Mouse (Mus musculus): ENCODE data around the gene 4933406M09Rik. TPM values are rescaled to one million over a fixed set of nuclear protein-coding genes. Genes with fewer than 3 reads are reported as not detected.

The 4933406M09Rik gene
- total and polyA plus RNA-seq, 3 experiments, result not detected

- Histone ChIP-seq H3K4me1 (ENCODE audit: control insufficient read depth in 1 of 2, insufficient read depth in 2 of 2, low read length in 2 of 2) (peaks cover 24% of the 10 kb centered on the region in 2 experiments), H3K27me3 (ENCODE audit: control insufficient read depth in 1 of 2, insufficient read depth in 2 of 2, low read length in 2 of 2) (no peaks in the 10 kb centered on the region), H3K36me3 (ENCODE audit: control insufficient read depth in 1 of 2, insufficient read depth in 2 of 2, low read length in 2 of 2) (peaks cover 0 to 24% of the 10 kb centered on the region in 2 experiments; a peak in 2 of 4 replicates), H3K9me3 (replicated peaks; ENCODE audit: insufficient read depth, low read length) (no peaks in the 10 kb centered on the region), H3K79me2 (ENCODE audit: control insufficient read depth, insufficient read depth, low read length, poor library complexity) (no peaks in the 10 kb centered on the region), H3K27ac (ENCODE audit: control insufficient read depth, low read depth, low read length) (no peak overlapping the region), H3K9ac (ENCODE audit: control insufficient read depth, low read depth, low read length, poor library complexity, severe bottlenecking) (no peak overlapping the region), H3K4me3 (ENCODE audit: control insufficient read depth in 1 of 2, insufficient read depth in 1 of 2, low read depth in 2 of 2, low read length in 2 of 2) (no peak overlapping the region)
- TF ChIP-seq MYC (IDR thresholded peaks at IDR 0.05; ENCODE audit: low read depth, low read length), result no peak
- no peak for TF ChIP-seq NELFE (IDR thresholded peaks at IDR 0.05; ENCODE audit: low read depth, low read length)
- TF ChIP-seq POLR2AphosphoS2 (IDR thresholded peaks at IDR 0.05; ENCODE audit: low read length), result no peak
- no peak for TF ChIP-seq ETS1 (IDR thresholded peaks at IDR 0.05; ENCODE audit: low read depth, low read length)
- TF ChIP-seq MAZ (IDR thresholded peaks at IDR 0.05; ENCODE audit: low read depth, low read length), result no peak
- no peak for TF ChIP-seq CHD1 (IDR thresholded peaks at IDR 0.05; ENCODE audit: low read depth, low read length)
- TF ChIP-seq TAL1 (IDR thresholded peaks at IDR 0.05; ENCODE audit: low read length), result no peak
- no peak for TF ChIP-seq POLR2A (IDR thresholded peaks at IDR 0.05; ENCODE audit: control insufficient read depth in 1 of 2, insufficient read depth in 1 of 2, low read depth in 1 of 2, low read length in 2 of 2, poor library complexity in 1 of 2)
- DNase-seq (ENCODE audit: low read depth, low spot score), result no peak
These were observed 54.7 kb downstream of the 4933406M09Rik start for GRCm38 (mm10) chr1:134440437-134440836.

Other genes starting within 250 kb of the 4933406M09Rik start
- gene Chil1, start 203.8 kb upstream of the 4933406M09Rik start, total RNA-seq (2012; rRNA removed), result not detected in 2 replicates
- gene Chil1, start 203.8 kb upstream of the 4933406M09Rik start, polyA plus RNA-seq (2012; ENCODE audit: insufficient read depth in 1 of 2, insufficient read length in 2 of 2, low read depth in 1 of 2, low replicate concordance in 2 of 2, missing spikeins in 1 of 2), result not detected
- not detected in 2 replicates for gene Mybph, start 192.5 kb upstream of the 4933406M09Rik start, total RNA-seq (2012; rRNA removed)
- gene Mybph, start 192.5 kb upstream of the 4933406M09Rik start, polyA plus RNA-seq (2012; ENCODE audit: insufficient read depth in 1 of 2, insufficient read length in 2 of 2, low read depth in 1 of 2, low replicate concordance in 2 of 2, missing spikeins in 1 of 2), result not detected
- gene Adora1, start 150.5 kb upstream of the 4933406M09Rik start, total RNA-seq (2012; rRNA removed), result 0.03 TPM in 1 of 2 replicates, not detected in the other
- not detected for gene Adora1, start 150.5 kb upstream of the 4933406M09Rik start, polyA plus RNA-seq (2012; ENCODE audit: insufficient read depth in 1 of 2, insufficient read length in 2 of 2, low read depth in 1 of 2, low replicate concordance in 2 of 2, missing spikeins in 1 of 2)
- gene Myog, start 96.0 kb upstream of the 4933406M09Rik start, total RNA-seq (2012; rRNA removed), result not detected in 2 replicates
- gene Myog, start 96.0 kb upstream of the 4933406M09Rik start, polyA plus RNA-seq (2012; ENCODE audit: insufficient read depth in 1 of 2, insufficient read length in 2 of 2, low read depth in 1 of 2, low replicate concordance in 2 of 2, missing spikeins in 1 of 2), result not detected
- gene Ppfia4, start 53.0 kb upstream of the 4933406M09Rik start, total RNA-seq (2012; rRNA removed), result not detected in 2 replicates
- under 1 TPM in 1 of 2 experiments, not detected in 1; 0.11 TPM for gene Ppfia4, start 53.0 kb upstream of the 4933406M09Rik start, polyA plus RNA-seq (2012; ENCODE audit: insufficient read depth in 1 of 2, insufficient read length in 2 of 2, low read depth in 1 of 2, low replicate concordance in 2 of 2, missing spikeins in 1 of 2)
- 54.2 and 69.3 TPM in 2 replicates for gene Tmem183a, start 24.0 kb upstream of the 4933406M09Rik start, total RNA-seq (2012; rRNA removed)
- 100 to 1,000 TPM in 1 of 2 experiments, 10 to 100 TPM in 1; 82.7 to 131 TPM for gene Tmem183a, start 24.0 kb upstream of the 4933406M09Rik start, polyA plus RNA-seq (2012; ENCODE audit: insufficient read depth in 1 of 2, insufficient read length in 2 of 2, low read depth in 1 of 2, low replicate concordance in 2 of 2, missing spikeins in 1 of 2)
- gene Cyb5r1, start 19.6 kb downstream of the 4933406M09Rik start, total RNA-seq (2012; rRNA removed), result 18.8 and 35.8 TPM in 2 replicates
- 10 to 100 TPM in 1 of 2 experiments, not detected in 1; 94.8 TPM for gene Cyb5r1, start 19.6 kb downstream of the 4933406M09Rik start, polyA plus RNA-seq (2012; ENCODE audit: insufficient read depth in 1 of 2, insufficient read length in 2 of 2, low read depth in 1 of 2, low replicate concordance in 2 of 2, missing spikeins in 1 of 2)
- 55.2 and 57.6 TPM in 2 replicates for gene Adipor1, start 29.4 kb downstream of the 4933406M09Rik start, total RNA-seq (2012; rRNA removed)
- 100 to 1,000 TPM in 1 of 2 experiments, 10 to 100 TPM in 1; 94.1 to 109 TPM for gene Adipor1, start 29.4 kb downstream of the 4933406M09Rik start, polyA plus RNA-seq (2012; ENCODE audit: insufficient read depth in 1 of 2, insufficient read length in 2 of 2, low read depth in 1 of 2, low replicate concordance in 2 of 2, missing spikeins in 1 of 2)
- gene Klhl12, start 69.6 kb downstream of the 4933406M09Rik start, total RNA-seq (2012; rRNA removed), result 21.8 and 26.4 TPM in 2 replicates
- 10 to 100 TPM in 1 of 2 experiments, not detected in 1; 20.8 TPM for gene Klhl12, start 69.6 kb downstream of the 4933406M09Rik start, polyA plus RNA-seq (2012; ENCODE audit: insufficient read depth in 1 of 2, insufficient read length in 2 of 2, low read depth in 1 of 2, low replicate concordance in 2 of 2, missing spikeins in 1 of 2)
- gene Rabif, start 108.7 kb downstream of the 4933406M09Rik start, total RNA-seq (2012; rRNA removed), result 18.5 and 21.5 TPM in 2 replicates
- 10 to 100 TPM in 1 of 2 experiments, not detected in 1; 21.8 TPM for gene Rabif, start 108.7 kb downstream of the 4933406M09Rik start, polyA plus RNA-seq (2012; ENCODE audit: insufficient read depth in 1 of 2, insufficient read length in 2 of 2, low read depth in 1 of 2, low replicate concordance in 2 of 2, missing spikeins in 1 of 2)
- 0.08 TPM in 1 of 2 replicates, not detected in the other for gene Mgat4e, start 163.7 kb downstream of the 4933406M09Rik start, total RNA-seq (2012; rRNA removed)
- gene Mgat4e, start 163.7 kb downstream of the 4933406M09Rik start, polyA plus RNA-seq (2012; ENCODE audit: insufficient read depth in 1 of 2, insufficient read length in 2 of 2, low read depth in 1 of 2, low replicate concordance in 2 of 2, missing spikeins in 1 of 2), result under 1 TPM in 1 of 2 experiments, not detected in 1; 0.17 TPM
- gene Kdm5b, start 174.2 kb downstream of the 4933406M09Rik start, total RNA-seq (2012; rRNA removed), result 25.5 and 37.7 TPM in 2 replicates
- gene Kdm5b, start 174.2 kb downstream of the 4933406M09Rik start, polyA plus RNA-seq (2012; ENCODE audit: insufficient read depth in 1 of 2, insufficient read length in 2 of 2, low read depth in 1 of 2, low replicate concordance in 2 of 2, missing spikeins in 1 of 2), result 10 to 100 TPM; 31.8 to 48.6 TPM

All from MEL (cell line).